Mouse (Mus musculus) frontal cortex, adult 2 months (tissue): ENCODE measurements around the gene Bmp8b. TPM values are rescaled to one million over a fixed set of nuclear protein-coding genes. Genes with fewer than 3 reads are reported as not detected.
"Not testable (repeated sequence)": the region's sequence is repeated elsewhere in the genome, so short reads cannot be mapped to it uniquely, and the experiment has no call there.

ENCODE experiments used
- DNase-seq, 2 experiments: peaks; one replicate each; pipeline ENCODE4 v3.0.0; 2022; ENCODE audit warnings: low spot score in 1 of 2; ENCODE audit errors: extremely low spot score in 1 of 2
- polyA plus RNA-seq: library from polyadenylated mRNA; depleted of rRNA; stranded (reverse); fragments of >200 nt; gene quantifications from 2 replicates; pipeline ENCODE4 v1.2.3, GENCODE M21; 2012

Gene Bmp8b
- polyA plus RNA-seq, 1 experiment, result 0.36 TPM

GRCm38 (mm10) chr4:123110751-123111150 lies 5.8 kb downstream of the Bmp8b start:
- DNase-seq, result peak in 1 of 2 experiments; percentile 57

DNA sequence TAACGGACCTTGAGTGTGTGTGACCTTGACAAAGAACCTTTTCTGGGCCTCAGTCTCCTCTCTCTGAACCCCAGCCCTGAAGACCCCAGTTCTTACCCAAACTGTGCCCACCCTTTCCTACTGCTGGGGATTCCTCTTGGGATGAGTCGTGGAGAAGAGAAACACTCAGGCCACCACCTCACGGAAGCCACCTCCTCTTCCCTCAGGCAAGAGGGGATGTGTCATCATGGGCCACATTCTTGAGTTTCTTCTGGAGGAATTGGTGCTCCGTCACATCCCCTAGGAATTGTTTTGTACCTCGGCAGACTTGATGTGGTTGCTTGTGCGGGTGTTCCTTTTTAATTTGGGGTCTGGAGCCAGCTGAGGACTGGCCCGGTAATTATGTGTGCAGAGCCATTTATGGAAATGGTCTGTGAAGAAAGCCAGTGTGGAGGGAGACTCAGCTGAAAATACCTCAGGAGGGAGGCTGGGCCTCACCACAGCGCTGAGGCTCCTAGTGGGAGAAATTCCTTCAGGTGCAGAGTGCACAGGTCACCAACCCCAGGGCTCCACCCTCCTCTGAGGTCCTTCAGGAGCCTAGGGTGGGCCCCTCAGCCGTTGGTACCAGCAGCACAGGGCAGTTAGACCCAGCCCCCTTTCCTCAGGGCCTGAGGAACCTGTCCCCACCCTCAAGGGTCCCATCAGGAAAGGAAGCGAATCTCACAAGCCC lies 6.5 kb downstream of the Bmp8b start:
- DNase-seq, result not testable (repeated sequence)

- DNase-seq, result no peak
Observed at GRCm38 (mm10) chr4:123112216-123112764, 7.3 kb downstream of the Bmp8b start.

DNA sequence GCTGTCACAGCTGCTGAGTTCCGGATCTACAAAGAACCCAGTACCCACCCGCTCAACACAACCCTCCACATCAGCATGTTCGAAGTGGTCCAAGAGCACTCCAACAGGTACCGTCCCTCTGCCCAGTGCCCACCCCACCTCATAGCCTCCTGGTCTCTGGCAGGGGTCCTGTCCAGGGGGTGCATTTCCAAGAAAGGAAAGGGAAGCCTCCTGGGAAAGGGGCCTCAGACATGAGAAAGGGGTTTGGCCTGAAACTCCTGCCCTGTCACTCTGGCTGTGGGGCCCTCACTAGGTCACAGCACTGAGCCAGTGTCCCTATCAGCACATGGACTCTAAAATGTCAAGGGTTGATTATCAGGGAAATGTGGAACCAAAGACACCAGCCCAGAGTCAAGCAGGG lies 9.7 kb downstream of the Bmp8b start:
- DNase-seq, result not testable (repeated sequence)

DNA sequence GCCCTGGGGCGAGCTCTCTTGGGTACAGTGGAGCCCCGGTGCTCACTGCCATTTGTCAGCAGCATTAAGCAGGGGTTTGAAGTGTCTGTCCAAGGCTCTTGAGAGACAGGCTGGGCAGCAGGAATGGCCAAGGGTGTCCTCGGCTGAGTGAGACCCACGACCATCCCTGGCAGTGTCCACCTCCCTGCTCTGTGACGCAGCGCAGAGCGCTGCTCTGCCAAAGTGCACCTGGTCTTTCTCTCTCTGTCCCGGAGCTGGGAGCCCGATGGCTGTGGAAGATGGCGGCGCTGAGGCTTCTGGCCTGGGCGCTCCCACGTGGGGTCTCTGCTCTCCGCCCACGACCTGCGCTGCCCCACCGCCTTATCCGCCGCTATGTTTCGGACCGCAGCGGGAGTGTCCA lies 11.0 kb downstream of the Bmp8b start, which contains the start of gene Oxct2b:
Gene Oxct2b (plus strand): TSS at position 256 of the 400 bp plus-strand sequence.
- DNase-seq, result no peak

- DNase-seq, result peak in 1 of 2 experiments; percentile 15
Observed at GRCm38 (mm10) chr4:123116640-123117039, 11.7 kb downstream of the Bmp8b start.

DNA sequence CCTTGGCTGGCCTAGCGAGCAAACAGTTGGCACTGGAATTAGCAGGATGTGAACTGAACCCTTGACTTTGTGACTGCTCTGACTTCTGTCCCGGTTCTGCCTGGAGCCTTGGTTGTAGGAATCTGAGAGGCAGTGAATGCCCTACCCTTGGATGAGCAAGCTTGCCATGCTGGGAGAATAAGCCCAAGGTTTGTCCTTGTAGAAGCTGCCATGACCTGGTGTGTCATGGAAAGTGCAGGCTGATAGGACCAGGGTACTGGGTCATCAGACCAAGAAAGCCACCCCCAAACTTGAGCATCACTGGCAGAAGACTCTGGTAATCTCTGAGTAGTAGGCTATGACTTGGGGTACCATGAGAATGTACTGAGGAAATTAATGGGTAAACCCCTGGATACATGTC lies 16.3 kb downstream of the Bmp8b start:
- no peak for DNase-seq

DNA sequence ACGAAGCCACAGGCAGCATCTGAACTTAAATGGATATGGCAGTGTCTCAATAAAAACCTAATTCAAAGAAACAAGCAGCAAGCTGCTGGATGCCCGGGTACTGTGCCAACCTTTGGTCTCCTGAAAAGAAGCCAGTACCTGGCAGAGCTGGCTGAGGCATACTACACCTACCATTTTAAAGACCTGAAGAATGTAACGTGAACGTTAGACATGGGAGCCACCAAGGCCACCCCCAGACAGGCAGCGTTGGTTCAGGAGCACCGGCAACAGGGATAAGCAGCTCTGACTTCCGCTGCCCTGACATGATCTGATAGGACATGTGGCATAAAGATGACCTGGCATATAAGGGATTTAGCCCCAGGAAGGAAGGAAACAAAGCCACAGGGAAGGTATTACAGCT lies 21.7 kb downstream of the Bmp8b start:
- no peak for DNase-seq

DNA sequence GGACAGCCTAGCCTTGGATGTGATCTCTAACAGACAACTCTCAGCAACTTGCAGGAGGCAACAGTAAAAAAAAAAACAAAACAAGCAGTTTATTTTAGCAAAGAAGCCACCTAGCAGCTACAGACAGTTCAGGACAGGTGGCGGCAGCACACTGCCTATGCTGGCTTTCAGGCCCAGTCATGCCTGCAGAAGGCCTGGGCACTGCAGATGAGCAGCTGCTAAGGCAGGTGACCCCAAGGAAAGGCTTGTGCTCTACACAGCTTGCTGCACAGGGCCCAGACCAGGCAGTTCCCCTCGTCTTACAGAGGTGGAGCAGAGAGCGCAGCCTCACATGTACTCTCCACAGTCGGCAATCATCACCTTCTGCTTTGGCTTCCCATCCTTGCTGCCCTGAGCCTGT lies 22.1 kb downstream of the Bmp8b start:
- no peak for DNase-seq

DNA sequence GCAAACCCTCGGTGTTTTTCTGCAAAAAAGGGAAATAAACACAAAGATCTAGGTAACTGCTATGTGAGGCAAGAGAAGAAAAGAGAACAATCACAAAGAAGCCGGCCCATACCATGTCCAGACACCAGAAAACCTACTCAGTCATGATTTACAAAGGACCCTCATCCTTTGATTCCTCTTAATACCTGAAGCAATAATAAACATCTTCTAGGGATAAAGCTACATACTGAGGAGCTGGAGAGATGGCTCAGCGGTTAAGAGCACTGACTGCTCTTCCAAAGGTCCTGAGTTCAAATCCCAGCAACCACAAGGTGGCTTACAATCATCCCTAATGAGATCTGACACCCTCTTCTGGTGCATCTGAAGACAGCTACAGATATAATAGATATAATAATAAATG lies 32.6 kb downstream of the Bmp8b start:
- no peak for DNase-seq

DNA sequence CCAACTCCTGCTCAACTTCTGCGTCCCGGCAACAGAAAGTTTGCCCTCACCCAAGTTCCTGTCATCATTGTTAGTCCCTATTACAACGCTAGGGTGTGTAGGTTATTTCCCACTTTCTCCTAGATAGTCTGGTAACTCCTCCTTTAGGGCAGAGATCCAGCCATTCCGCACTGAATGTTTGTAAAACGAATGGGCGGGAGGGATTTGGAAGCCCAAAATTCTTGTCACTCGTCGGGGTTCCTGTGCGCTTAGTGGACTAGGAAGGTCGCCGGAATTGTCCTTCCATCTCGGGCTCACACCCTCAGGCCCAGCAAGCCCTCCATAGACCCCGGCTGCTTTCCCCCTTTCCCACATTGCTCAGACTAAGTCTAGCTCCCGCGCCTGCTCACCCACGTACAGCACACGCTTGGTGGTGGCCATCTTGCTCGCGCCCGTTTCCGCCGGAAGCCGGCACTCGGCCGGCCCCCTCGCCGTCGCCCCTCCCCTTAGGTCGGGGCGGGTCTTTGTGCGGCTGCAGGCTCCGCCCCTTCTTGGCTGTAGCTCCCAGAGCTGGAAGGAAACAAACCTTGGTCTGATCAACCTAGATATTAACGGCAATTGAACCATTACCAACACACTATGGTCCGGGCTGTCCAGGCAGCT lies 34.7 kb downstream of the Bmp8b start, which contains the start of gene Ppie:
Gene Ppie (minus strand): TSS at position 439 of the 642 bp plus-strand sequence.
- DNase-seq, result peak in 1 of 2 experiments; percentile 67

GRCm38 (mm10) chr4:123147446-123148150 lies 42.6 kb downstream of the Bmp8b start:
- peak; percentile 69 to 82 for DNase-seq

DNA sequence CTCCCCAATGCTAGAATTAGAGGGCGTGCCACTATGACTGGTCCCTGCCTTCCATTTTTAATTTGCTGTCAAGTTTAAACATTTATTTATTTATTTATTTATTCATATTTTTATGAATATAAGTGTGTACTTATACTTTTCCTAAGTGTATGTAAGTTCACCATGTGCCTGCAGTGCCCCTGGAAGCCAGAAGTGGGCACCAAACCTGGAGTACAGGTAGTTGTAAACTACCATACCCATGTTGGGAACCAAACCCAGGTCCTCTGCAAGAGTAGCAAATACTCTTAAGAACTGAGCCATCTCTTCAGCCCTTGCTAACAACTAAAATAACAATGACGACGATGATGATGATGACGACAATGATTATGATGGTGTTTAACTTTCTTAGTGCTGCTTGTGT lies 47.0 kb downstream of the Bmp8b start:
- no peak for DNase-seq

GRCm38 (mm10) chr4:123152976-123153375 lies 48.0 kb downstream of the Bmp8b start:
- DNase-seq, result peak; percentile 82 to 87

GRCm38 (mm10) chr4:123155004-123155403 lies 50.0 kb downstream of the Bmp8b start:
- peak in 1 of 2 experiments; percentile 86 for DNase-seq

DNA sequence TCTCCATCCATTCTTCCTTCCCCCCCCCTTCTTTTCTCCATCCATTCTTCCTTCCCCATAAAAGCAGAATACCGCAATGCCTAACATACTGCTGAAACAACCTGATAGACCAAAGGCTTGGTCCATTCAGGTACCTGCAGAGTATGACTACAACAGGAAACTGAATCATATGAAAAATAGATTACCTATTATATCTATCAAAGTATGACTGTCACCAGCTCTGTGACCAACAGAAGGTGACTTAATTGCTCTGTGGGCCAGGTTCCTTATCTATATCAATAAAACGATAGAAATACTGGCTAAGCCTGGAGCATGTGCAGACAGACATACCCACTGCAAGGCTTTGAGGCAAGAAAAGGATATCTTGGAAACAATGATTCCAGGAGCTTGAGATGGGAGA lies 50.5 kb downstream of the Bmp8b start:
- DNase-seq, result no peak

DNA sequence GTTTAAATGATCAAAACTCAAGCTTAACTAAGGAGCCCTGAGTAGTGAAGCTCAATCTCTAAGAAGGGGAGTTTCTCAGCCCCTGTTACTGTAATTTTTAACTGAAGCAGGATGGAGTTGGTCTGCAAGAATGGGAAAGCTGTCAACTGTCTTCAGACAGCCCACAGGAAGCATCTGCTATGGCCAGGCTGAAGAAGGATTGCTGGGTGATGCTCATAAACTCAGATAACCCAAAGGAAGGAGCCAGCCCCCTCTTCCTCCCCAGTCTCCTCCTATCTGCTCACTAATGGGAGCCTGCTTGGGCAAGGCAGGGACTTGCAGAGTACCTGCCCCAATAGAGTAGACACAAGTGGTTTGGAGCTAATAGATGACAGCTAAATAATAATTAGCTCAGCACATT lies 50.9 kb downstream of the Bmp8b start:
- no peak for DNase-seq

DNA sequence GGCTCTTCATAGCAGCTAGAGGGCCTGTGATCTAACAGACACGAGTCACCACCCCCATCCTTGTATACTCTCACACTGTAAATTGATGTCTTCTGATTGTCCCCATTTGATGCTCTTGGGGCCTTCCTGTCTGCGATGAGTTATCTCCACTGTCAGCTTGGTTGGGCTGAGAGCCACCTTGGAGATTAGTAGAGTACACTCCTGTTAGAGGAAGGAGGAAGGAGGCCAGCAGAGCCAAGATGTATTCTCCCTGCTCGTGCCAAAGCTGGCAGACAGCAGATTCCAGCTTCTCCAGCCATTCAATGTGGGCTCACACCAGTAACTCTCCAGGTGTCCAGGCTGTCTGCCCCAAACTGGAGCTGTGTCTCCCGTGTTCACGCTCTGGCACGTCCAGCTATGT lies 55.6 kb downstream of the Bmp8b start:
- DNase-seq, result no peak

GRCm38 (mm10) chr4:123161251-123161650 lies 56.3 kb downstream of the Bmp8b start:
- DNase-seq, result not testable (repeated sequence)

DNA sequence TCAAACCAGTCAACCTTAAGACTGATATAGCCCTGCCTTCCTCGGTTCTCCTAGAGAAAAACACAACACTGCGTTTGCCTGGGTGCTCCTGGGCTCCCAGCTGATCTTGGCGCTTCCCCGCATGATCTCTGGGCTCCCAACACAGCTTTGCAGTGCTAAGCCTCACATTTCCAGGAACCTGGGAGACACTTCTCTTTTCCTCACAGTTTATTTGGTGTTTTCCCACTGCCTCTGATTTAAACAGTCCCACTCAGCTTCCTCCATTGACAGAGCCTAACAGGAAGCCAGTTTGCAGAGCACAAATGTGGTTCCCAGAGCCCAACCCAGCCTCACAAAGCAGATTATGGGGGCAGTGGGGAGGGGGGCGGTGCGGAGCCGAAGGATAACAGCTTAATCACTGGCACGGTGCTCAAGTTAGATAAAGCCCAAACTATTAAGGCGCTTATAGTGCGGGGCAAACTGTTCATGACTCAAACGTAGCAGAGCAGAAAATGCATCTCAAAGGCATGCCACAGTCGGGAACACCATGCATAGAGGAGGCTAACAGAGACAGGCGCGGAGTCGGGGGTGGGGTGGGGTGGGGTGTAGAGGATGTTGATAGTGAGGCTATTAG lies 57.4 kb downstream of the Bmp8b start:
- DNase-seq, result peak in 1 of 2 experiments; percentile 31

DNA sequence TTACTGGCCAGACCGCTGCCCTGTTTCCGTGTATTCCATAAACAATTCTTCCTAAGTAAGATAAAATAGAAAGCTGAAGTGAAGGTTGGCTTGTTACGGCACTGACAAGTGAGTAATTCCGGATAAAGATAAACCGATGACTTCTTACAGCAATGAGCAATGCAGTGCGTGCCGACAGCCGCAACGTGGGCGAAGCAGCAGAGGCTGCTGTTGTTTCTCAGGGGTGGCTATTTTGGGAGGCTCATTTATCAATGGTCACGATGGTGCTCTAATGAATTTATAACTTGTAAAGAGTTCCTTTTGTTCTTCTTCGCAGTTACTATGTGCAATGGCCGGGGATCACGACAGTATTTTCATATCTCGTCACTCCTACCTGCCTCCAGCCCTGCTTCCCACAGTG lies 59.2 kb downstream of the Bmp8b start:
- peak; percentile 61 to 76 for DNase-seq
